Mouse (Mus musculus): ENCODE results near the gene Grap.

DNA sequence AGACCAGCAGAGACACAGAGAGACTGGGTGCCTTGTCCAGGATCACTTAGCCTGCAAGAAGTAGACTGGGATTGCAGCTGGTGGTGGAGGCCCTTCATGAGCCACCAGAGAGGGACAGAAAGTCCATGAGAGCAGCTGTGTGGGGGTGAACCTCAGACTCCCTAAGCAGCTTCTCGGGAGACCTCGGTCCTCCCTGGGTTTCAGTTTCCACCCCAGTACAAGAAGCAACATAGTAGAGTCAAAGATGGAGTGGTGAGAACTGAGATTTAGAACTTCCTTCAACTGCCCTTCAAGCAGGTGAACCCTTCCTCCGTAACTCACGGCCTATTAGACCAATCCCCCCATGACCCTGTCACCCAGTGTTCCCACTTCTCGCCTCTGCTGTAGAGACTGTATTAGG lies 9.1 kb downstream of the Grap start:
- TF ChIP-seq CTCF (IDR thresholded peaks at IDR 0.05; ENCODE audit: low read depth) (no peak), EP300 (IDR thresholded peaks at IDR 0.05; ENCODE audit: low read depth) (no peak)
